Mouse (Mus musculus): ENCODE data around the gene Tox2. TPM values are rescaled to one million over a fixed set of nuclear protein-coding genes. Genes with fewer than 3 reads are reported as not detected.

Gene Tox2
- polyA plus RNA-seq, 1 experiment from 2014 or later: 5.1 TPM

DNA sequence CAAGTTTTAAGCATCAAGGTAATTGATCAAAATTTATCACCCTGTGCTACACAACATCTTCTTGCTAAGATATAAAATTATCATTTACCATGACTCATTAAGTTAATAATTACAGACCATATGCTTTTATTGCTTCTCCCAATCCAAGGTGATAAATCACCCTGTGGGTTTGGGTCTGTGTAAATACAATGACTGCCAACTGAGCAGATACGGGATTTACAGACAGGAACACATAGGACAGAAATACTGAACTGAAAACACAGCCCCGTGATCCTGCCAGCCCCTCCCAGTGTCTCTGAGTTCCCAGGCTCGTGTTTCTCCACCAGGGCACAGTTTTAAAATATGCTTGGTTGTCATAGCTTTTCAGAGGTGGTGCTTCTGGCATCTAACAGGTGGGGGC is 10.2 kb downstream of the Tox2 start:
- H3K4me3 ChIP-seq (ENCODE audit: low read depth, low read length): no peak overlapping the region
- no peak overlapping the region for H3K9ac ChIP-seq (ENCODE audit: low read depth, low read length)
- no peak overlapping the region for H3K27ac ChIP-seq (replicated peaks; ENCODE audit: low read depth, low read length)
- H3K4me2 ChIP-seq (ENCODE audit: low read depth, low read length): no peak overlapping the region
- no peak for DNase-seq (ENCODE audit: low spot score)
- H3K27me3 ChIP-seq (replicated peaks; ENCODE audit: control insufficient read depth, insufficient read depth, low read length): no peaks in the 10 kb centered on the region; the same call in 1 of the 2 replicates
- ATAC-seq (ENCODE audit: low read depth): no peak
- no peaks in the 10 kb centered on the region for H3K9me3 ChIP-seq (ENCODE audit: control insufficient read depth, low read length)
- 36% methylated on average over 3 of the region's 3 CpGs for WGBS
- no peaks in the 10 kb centered on the region for H3K36me3 ChIP-seq (ENCODE audit: control insufficient read depth, insufficient read depth, low read length)
- no peaks in the 10 kb centered on the region for H3K4me1 ChIP-seq (ENCODE audit: control insufficient read depth, insufficient read depth, low read length)

DNA sequence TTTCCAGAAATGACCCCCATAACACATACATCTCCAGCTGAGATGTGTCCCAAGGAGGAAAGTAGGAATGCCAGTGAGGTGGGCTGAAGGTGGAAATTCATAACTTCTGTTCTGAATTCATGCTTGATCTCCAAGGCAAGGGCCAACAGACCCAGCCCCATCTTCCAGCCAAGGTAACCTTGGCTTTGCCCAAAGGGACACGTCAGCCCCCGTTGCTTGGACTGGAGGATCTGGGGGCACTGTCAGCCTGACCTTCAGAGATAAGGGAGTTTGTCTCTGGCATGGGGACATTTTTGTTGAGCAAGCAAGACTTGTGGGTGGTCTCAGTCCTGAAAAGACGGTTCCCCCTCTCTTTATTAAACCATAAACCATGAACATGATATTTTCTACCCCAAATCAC is 15.2 kb downstream of the Tox2 start:
- no peak for DNase-seq (ENCODE audit: low spot score)
- Histone ChIP-seq H3K9ac (ENCODE audit: low read depth, low read length) (no peak overlapping the region), H3K36me3 (ENCODE audit: control insufficient read depth, insufficient read depth, low read length) (no peaks in the 10 kb centered on the region), H3K9me3 (ENCODE audit: control insufficient read depth, low read length) (no peaks in the 10 kb centered on the region), H3K4me3 (ENCODE audit: low read depth, low read length) (no peak overlapping the region), H3K27me3 (replicated peaks; ENCODE audit: control insufficient read depth, insufficient read depth, low read length) (no peaks in the 10 kb centered on the region), H3K4me1 (ENCODE audit: control insufficient read depth, insufficient read depth, low read length) (no peaks in the 10 kb centered on the region), H3K4me2 (ENCODE audit: low read depth, low read length) (no peak overlapping the region), H3K27ac (replicated peaks; ENCODE audit: low read depth, low read length) (no peak overlapping the region)
- ATAC-seq (ENCODE audit: low read depth): no peak
- WGBS: 90% methylated on average over 3 of the region's 3 CpGs

DNA sequence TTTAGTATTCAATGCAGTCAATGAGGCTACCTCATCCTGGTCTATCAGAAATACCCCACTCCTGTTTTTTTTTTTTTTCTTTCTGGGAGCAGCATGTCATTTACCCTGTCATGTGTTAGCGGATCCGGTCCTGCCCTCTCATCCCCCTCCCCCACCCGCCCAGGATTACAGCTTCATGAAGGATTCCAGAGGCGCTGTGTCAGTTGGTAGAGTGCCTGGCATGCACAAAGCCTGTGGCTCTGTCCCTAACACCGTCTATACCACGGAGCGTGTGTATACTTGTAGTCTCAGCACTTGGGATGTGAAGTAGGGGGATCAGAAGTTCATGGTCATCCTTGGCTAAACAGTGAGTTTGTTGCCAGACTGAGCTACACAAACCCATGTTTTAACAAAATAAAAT is 15.6 kb downstream of the Tox2 start:
- Histone ChIP-seq H3K36me3 (ENCODE audit: control insufficient read depth, insufficient read depth, low read length) (no peaks in the 10 kb centered on the region), H3K27me3 (replicated peaks; ENCODE audit: control insufficient read depth, insufficient read depth, low read length) (no peaks in the 10 kb centered on the region), H3K4me1 (ENCODE audit: control insufficient read depth, insufficient read depth, low read length) (no peaks in the 10 kb centered on the region), H3K27ac (replicated peaks; ENCODE audit: low read depth, low read length) (no peak overlapping the region), H3K9me3 (ENCODE audit: control insufficient read depth, low read length) (no peaks in the 10 kb centered on the region), H3K4me3 (ENCODE audit: low read depth, low read length) (no peak overlapping the region), H3K4me2 (ENCODE audit: low read depth, low read length) (no peak overlapping the region), H3K9ac (ENCODE audit: low read depth, low read length) (no peak overlapping the region)
- DNase-seq (ENCODE audit: low spot score) (no peak), ATAC-seq (ENCODE audit: low read depth) (no peak)
- 61% methylated on average over 7 of the region's 7 CpGs for WGBS

DNA sequence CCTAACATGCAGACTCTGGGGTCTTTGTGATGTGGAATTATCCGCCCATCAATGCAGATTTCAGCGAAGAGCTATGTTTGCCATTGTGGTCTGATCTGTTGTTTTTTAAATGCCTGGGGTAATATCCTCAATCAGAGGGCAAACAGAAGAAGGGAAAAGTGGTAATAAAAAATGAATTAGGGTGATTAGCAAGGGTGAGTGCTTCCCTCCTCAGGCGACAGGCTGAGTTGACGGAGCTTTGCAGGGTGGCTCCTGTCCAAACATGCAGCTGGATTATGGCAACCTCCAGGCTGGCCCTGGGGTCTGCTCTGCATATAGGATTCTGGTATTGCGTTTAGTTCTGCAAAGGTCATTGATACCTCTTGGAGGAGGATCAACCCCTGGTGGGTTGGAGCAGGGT is 16.5 kb downstream of the Tox2 start:
- no peaks in the 10 kb centered on the region for H3K27me3 ChIP-seq (replicated peaks; ENCODE audit: control insufficient read depth, insufficient read depth, low read length)
- H3K4me2 ChIP-seq (ENCODE audit: low read depth, low read length): no peak overlapping the region
- H3K36me3 ChIP-seq (ENCODE audit: control insufficient read depth, insufficient read depth, low read length): no peaks in the 10 kb centered on the region
- no peaks in the 10 kb centered on the region for H3K4me1 ChIP-seq (ENCODE audit: control insufficient read depth, insufficient read depth, low read length)
- no peaks in the 10 kb centered on the region for H3K9me3 ChIP-seq (ENCODE audit: control insufficient read depth, low read length)
- DNase-seq (ENCODE audit: low spot score) (no peak), ATAC-seq (ENCODE audit: low read depth) (no peak)
- H3K9ac ChIP-seq (ENCODE audit: low read depth, low read length): no peak overlapping the region
- H3K4me3 ChIP-seq (ENCODE audit: low read depth, low read length): no peak overlapping the region
- H3K27ac ChIP-seq (replicated peaks; ENCODE audit: low read depth, low read length): no peak overlapping the region
- 62% methylated on average over 5 of the region's 5 CpGs for WGBS

DNA sequence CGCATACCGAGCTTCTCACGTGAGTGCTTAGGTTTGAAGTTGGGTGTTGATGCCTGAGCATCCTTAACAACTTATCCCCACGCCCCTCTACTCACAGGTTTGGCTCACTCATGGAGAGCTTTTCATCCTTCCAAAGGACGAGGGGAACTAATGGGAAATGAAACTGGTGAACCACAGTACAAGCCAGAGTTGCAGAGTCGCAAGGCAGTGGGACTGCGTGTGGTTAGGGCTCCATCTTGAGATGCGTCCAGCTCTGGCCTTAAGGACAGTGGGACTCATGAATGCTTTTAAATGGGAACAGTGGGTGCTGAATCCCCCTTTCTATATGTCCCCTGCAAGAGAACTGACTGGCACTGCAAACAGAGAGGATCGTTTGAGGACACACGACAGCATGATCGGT is 17.8 kb downstream of the Tox2 start:
- Histone ChIP-seq H3K9ac (ENCODE audit: low read depth, low read length) (no peak overlapping the region), H3K27me3 (replicated peaks; ENCODE audit: control insufficient read depth, insufficient read depth, low read length) (no peaks in the 10 kb centered on the region), H3K36me3 (ENCODE audit: control insufficient read depth, insufficient read depth, low read length) (no peaks in the 10 kb centered on the region), H3K4me3 (ENCODE audit: low read depth, low read length) (no peak overlapping the region), H3K9me3 (ENCODE audit: control insufficient read depth, low read length) (no peaks in the 10 kb centered on the region), H3K4me2 (ENCODE audit: low read depth, low read length) (no peak overlapping the region), H3K27ac (replicated peaks; ENCODE audit: low read depth, low read length) (no peak overlapping the region), H3K4me1 (ENCODE audit: control insufficient read depth, insufficient read depth, low read length) (no peaks in the 10 kb centered on the region)
- DNase-seq (ENCODE audit: low spot score) (no peak), ATAC-seq (ENCODE audit: low read depth) (no peak)
- 90% methylated on average over 11 of the region's 11 CpGs for WGBS

DNA sequence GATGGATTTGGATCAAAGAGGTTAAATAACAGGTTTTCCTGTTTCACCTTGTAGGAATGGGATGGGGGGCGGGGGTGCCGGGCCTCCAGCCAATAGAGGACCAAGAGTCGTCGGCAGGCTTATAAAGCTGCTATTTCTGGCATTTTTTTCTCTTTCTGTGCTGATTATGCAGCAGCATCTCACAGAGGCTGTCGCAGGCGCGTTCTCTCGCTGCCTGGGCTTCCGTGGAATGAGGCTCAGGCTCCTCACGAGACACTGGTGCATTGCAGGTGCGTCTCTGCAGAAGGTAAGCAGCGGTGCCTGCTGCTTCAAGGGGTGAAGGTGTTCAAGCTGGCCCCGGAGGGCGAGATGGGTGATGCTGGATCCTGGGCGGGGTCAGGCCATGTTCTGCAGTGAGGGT is 22.4 kb downstream of the Tox2 start:
- H3K36me3 ChIP-seq (ENCODE audit: control insufficient read depth, insufficient read depth, low read length): no peaks in the 10 kb centered on the region
- no peaks in the 10 kb centered on the region for H3K27me3 ChIP-seq (replicated peaks; ENCODE audit: control insufficient read depth, insufficient read depth, low read length)
- 71% methylated on average over 15 of the region's 15 CpGs for WGBS
- DNase-seq (ENCODE audit: low spot score) (no peak), ATAC-seq (ENCODE audit: low read depth) (no peak)
- H3K4me3 ChIP-seq (ENCODE audit: low read depth, low read length): no peak overlapping the region
- H3K4me2 ChIP-seq (ENCODE audit: low read depth, low read length): no peak overlapping the region
- H3K4me1 ChIP-seq (ENCODE audit: control insufficient read depth, insufficient read depth, low read length): no peaks in the 10 kb centered on the region
- no peak overlapping the region for H3K27ac ChIP-seq (replicated peaks; ENCODE audit: low read depth, low read length)
- H3K9me3 ChIP-seq (ENCODE audit: control insufficient read depth, low read length): no peaks in the 10 kb centered on the region
- H3K9ac ChIP-seq (ENCODE audit: low read depth, low read length): no peak overlapping the region

DNA sequence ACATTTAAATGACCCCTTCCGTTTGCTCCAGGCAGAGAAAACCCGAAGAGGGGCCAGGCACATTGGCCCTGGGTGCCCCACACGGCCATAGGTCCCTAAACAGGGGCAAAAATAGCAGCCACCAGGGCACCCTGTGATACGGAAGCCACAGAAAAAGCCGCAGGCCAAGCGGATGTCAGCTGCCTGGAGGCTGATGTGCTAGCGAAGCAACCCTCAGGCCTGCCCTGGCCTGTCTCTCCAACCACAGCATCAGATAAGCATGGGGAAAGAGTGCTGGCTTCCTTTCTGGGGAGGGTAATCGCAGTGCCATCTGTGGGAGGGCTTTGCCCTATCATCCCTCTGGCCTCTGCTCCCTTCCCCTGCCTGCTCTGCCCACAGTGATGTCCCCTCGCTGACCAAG is 26.1 kb downstream of the Tox2 start:
- peak; percentile 58 for ATAC-seq (ENCODE audit: low read depth)
- H3K4me2 ChIP-seq (ENCODE audit: low read depth, low read length): no peak overlapping the region

DNA sequence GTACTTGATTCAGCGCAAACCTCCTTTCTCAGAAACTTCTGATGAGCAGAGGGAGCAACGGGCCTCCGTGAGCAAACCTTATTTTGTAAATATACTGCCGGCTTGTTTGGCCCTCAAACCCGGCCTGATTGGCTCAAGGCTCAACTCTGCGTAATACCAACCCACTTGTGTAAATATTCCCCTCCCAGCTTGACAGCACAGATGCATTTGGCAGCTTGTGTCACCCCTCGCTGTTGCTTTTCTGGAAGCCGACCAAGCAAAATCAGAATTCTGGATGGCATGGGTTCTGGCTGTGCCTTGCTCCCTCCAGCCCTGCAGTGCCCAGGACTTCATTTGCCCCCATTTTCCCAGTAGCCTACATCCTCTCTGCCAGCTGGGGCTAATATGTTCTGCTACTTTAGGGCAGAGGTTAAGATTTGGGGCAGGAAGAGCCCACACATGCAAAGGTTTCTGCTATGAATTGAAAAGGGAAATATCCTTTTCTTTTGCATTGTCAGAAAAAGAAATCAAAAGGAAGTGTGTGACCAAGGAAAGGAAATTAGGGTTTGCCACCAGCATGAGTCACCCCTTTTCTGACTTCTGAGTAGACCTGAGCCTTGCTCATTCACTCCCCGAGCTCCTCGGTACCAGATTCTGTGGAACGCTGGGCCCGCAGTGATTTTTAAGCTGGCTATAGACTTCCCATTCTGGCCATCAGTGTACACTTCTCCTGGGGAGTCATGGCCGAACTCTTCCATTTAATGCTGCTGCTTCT is 29.0 kb downstream of the Tox2 start:
- Histone ChIP-seq H3K27me3 (replicated peaks; ENCODE audit: control insufficient read depth, insufficient read depth, low read length) (no peaks in the 10 kb centered on the region), H3K4me1 (ENCODE audit: control insufficient read depth, insufficient read depth, low read length) (0 out of 2 replicates have a peak, but pooled peaks cover 6% of the 10 kb centered on the region), H3K27ac (replicated peaks; ENCODE audit: low read depth, low read length) (no peak overlapping the region), H3K4me2 (ENCODE audit: low read depth, low read length) (no peak overlapping the region), H3K4me3 (ENCODE audit: low read depth, low read length) (no peak overlapping the region), H3K36me3 (ENCODE audit: control insufficient read depth, insufficient read depth, low read length) (no peaks in the 10 kb centered on the region), H3K9me3 (ENCODE audit: control insufficient read depth, low read length) (no peaks in the 10 kb centered on the region), H3K9ac (ENCODE audit: low read depth, low read length) (no peak overlapping the region)
- ATAC-seq (ENCODE audit: low read depth): no peak
- peak; percentile 34 for DNase-seq (ENCODE audit: low spot score)
- WGBS: 68% methylated on average over 13 of the region's 13 CpGs

More for the DNA sequence above, 26.1 kb downstream of the Tox2 start:
- Histone ChIP-seq H3K4me3 (ENCODE audit: low read depth, low read length) (no peak overlapping the region), H3K9ac (ENCODE audit: low read depth, low read length) (no peak overlapping the region), H3K27me3 (replicated peaks; ENCODE audit: control insufficient read depth, insufficient read depth, low read length) (no peaks in the 10 kb centered on the region), H3K9me3 (ENCODE audit: control insufficient read depth, low read length) (no peaks in the 10 kb centered on the region), H3K27ac (replicated peaks; ENCODE audit: low read depth, low read length) (no peak overlapping the region), H3K4me1 (ENCODE audit: control insufficient read depth, insufficient read depth, low read length) (0 out of 2 replicates have a peak, but pooled peaks cover 6% of the 10 kb centered on the region), H3K36me3 (ENCODE audit: control insufficient read depth, insufficient read depth, low read length) (no peaks in the 10 kb centered on the region)
- WGBS: 76% methylated on average over 9 of the region's 9 CpGs
- peak; percentile 36 for DNase-seq (ENCODE audit: low spot score)

DNA sequence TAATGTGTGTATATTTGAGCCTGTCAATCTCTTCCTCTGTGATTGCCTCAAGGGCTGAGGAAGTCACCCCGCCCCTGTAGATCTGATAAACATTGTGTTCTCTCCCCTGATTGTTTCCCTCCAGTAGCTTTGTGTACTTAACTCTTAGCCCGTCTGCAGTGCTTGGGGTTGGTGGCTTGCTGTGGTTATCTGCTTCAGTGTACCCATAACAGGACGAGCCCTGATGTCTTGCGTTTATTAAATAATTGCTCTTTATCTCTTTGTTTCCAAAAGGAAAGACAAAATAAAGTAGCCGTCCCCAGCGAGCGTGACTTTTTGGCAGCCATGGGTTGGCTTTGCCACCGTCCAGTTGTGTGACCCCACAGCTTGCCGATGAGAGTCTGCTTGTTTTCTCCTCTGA is 30.7 kb downstream of the Tox2 start:
- 0 out of 2 replicates have a peak, but pooled peaks cover 6% of the 10 kb centered on the region for H3K4me1 ChIP-seq (ENCODE audit: control insufficient read depth, insufficient read depth, low read length)
- H3K9me3 ChIP-seq (ENCODE audit: control insufficient read depth, low read length): no peaks in the 10 kb centered on the region
- ATAC-seq (ENCODE audit: low read depth): no peak
- 75% methylated on average over 9 of the region's 9 CpGs for WGBS
- no peak overlapping the region for H3K4me3 ChIP-seq (ENCODE audit: low read depth, low read length)
- no peak for DNase-seq (ENCODE audit: low spot score)
- H3K27me3 ChIP-seq (replicated peaks; ENCODE audit: control insufficient read depth, insufficient read depth, low read length): no peaks in the 10 kb centered on the region
- no peak overlapping the region for H3K4me2 ChIP-seq (ENCODE audit: low read depth, low read length)
- no peak overlapping the region for H3K27ac ChIP-seq (replicated peaks; ENCODE audit: low read depth, low read length)
- no peaks in the 10 kb centered on the region for H3K36me3 ChIP-seq (ENCODE audit: control insufficient read depth, insufficient read depth, low read length)
- H3K9ac ChIP-seq (ENCODE audit: low read depth, low read length): no peak overlapping the region
